Mouse (Mus musculus) kidney, postnatal 4 days (tissue): Measurements from ENCODE around the gene Ttc24.
A peak's percentile ranks its signal among the peaks of the same experiment; 100 is the strongest.

Source experiments
- DNase-seq, 2 experiments: peaks; one replicate each; pipeline ENCODE4 v3.0.0; 2021; ENCODE audit warnings: mixed read lengths in 2 of 2

The Ttc24 gene

DNA sequence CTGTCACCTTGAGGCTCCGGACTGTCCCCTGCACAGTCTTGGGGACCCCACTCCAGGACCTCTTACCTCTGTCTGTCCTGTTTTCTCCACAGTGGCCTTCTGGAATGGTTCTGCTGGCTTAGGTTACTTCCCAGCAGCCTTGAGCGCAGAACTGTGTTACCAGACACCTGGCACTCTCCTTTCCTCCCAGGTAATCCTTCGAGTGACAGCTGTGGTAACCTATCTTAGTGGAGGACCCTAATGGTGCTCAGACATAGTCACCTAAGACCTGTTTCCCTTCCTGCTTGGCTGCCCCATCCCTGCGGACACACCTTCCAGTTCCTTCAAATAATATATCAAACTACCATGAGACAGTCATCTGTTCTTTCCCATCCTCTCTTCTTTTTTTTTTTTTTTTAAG lies at the start of gene Ttc24:
Ttc24 (minus strand) TSS at position 101 of the 400 bp plus-strand sequence.
- DNase-seq = no peak

DNA sequence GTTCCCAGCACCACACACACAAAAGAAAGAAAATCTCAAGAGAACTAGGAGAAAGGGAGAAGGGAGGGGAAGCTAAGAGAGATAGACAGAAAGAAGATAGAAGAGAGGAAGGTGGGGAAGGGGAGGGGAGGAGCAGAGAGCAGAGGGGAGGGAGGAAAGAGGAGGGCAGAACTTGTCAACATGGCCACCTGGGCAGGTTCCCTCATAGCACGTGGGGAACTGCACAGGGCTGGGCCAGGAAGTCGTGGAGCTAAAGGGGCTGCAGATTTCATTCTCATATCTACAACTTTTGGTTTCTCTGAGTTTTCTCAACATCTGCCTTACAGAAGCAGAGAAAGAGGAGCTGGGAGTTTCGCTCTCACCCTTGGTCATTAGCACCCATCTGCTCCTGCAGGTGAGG lies 49.5 kb upstream of the Ttc24 start:
- no peak for DNase-seq

DNA sequence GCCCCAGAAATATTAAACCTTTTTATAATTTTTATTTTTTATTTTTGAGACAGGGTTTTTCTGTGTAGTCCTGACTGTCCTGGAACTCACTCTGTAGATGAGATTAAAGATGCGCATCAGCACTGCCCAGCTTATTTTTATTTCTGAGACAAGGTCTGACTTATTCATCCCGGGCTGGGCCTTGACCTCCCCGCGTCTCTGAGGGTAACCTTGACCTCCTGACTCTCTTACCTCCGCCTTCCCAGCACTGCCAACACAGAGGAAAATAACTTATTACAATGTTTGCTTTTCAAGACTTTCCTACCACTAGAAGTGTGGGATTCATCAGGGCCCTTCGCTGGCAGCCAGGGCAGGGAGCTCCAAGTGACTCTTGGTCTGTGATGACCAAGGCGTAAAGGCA lies 48.1 kb upstream of the Ttc24 start:
- DNase-seq = no peak

DNA sequence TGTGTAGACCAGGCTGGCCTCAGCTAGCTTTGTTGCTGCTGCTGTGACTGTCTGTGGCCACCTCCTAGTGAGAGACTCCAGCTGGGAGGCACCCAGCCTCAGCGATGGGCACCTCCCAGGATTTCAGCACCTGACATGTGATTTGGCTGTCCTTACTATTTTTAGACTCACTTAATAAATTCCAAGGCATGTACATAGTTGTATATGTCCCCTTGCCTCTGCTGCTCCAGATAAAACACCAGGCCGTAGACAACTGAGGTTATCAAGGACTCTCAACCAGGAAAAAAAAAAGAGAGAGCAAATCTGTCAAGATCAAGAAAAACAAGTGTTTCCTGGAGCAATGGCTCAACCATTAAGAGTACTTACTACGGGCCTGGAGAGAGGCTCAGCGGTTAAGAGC lies 47.1 kb upstream of the Ttc24 start:
- DNase-seq = no peak

DNA sequence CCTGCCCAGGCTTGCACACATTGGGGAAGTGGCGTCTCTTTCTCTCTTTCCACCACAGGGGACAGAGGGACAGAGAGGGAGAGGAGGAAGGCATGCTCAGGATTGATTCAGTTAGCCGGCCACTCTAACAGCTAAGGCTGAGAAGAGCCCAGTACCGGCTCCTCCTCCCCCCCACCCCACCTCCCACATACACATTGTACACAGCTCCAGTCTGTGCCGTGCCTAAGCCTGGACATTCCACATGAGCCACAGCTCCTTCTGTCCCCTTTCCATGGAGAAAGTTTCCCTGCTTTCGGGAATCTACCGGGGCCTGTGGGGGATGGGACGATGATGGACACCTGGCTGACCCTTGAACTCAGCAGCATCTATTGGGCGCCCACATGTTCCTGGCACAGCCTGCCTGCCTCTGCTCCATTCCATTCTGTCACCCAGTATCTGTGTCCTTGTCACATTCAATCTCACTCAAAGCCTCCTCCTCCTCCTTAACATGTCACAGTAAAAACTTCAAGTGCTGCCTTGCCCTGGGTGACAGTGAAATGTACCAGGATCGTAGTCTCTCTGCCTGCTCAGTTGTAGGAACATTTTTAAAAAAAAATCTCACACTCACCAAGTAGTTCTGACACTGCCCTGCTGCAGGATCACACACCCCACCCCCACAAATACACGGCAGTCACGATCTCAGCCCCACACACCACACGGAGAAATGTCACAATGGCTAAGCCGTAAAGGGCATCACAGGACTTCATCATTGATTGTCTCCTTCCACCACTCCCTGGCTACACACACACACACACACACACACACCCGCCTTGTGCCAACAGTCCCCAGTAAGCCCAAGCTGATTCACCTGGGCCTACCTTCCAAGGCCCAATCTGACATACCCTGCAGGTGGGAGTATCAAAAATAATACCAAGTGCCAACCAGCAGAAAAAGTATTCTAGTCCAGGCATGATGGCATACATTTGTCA lies 43.3 kb upstream of the Ttc24 start:
- DNase-seq = no peak

DNA sequence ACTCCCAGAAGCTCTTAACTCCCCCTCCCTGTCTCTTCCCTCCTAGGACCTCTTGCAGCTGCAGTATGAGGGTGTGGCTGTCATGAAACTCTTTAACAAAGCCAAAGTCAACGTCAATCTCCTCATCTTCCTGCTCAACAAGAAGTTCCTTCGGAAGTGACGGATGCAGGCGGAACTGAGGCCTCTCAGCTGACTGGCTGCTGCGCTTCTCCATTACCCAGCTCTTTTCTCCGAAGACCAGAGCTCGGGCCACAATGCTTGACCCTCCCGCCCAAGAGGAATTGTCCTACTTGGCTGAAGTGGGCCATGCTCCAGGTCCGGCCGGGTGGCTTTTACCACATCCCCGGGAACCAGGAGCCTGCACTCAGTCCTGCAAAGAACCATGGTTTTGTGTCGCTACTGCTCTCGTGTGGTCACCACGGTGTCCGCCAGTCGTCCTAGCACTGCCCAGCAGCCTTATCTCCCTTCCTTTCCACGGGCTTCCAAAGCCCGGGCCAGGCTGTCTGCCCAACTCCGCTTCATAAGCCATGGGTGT lies 42.1 kb upstream of the Ttc24 start:
- DNase-seq = no peak

DNA sequence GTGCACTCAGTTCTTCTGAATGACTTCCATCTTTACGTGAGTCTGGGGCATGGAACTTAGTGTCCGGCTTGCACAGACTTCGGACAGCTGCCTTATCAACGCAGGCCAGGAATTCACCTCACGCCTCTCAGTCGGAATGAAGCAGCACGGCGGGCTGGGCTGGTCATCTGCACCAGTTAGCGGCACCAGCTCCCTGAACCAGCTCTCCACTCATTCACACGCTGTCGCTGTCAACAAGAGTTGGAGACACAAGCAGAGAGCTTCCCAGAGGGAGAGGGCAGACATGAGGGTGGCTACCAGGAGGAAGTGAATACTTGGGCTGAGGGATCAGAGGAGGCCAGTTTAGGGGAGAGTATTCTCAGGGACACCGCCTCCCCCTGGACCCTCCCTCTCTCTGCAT lies 36.3 kb upstream of the Ttc24 start:
- no peak for DNase-seq

DNA sequence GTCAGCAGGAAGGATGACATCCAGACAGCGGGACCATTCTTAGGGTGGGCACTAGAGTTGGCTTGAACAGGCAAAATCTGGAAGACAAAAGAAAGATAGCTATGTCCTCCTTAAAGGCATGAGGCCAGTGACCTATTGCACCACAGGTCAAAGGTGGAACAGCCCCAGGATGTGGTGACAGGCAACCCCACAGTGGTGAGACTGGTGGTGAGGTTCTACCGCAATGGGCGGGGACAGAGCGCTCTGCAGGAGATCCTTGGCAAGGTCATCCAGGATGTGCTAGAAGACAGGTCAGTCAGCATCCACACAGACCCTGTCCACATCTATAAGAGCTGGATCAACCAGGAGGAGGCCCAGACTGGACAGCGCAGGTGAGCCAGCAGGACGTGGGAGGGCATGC lies 31.0 kb upstream of the Ttc24 start:
- DNase-seq = no peak

DNA sequence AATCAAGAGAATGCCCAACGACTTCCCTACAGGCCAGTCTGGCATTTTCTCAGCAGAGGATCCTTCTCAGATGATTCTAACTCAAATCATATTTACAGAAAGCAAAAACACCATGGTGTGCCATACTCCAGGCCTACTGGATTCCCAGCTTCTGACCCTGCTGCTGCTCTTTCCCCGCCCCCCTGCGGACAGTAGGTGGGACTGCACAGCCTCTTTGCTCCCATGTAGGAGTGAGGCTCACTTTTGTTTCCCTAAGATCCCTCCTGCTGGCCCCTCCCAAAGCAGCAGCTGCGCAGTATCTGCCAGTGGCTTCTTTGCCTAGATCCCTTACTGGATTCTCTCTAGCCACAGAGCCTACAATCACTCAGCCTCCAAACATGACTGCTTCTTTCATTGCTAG lies 28.0 kb upstream of the Ttc24 start:
- DNase-seq = peak in 1 of 2 experiments; percentile 22

DNA sequence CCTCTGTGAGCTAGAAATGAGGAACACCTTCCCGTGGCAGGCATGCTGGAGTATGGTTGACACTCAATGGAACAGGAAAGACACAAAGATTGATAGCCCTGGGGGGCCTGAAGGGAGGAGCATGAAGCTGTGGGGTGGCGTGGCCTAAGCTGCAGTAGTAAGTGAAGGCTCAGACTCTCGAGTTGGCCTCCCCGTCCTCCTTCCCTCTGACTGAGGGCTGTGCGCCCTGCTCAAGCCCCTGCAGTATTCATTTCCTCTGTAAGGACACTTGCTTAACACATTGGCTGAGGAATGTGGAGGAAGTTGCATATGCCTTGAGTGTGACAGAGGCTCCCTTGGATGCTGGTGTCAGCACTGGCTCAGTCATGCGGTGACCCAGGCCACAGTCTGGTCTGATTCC lies 24.5 kb upstream of the Ttc24 start:
- DNase-seq = peak; percentile 18 to 41

DNA sequence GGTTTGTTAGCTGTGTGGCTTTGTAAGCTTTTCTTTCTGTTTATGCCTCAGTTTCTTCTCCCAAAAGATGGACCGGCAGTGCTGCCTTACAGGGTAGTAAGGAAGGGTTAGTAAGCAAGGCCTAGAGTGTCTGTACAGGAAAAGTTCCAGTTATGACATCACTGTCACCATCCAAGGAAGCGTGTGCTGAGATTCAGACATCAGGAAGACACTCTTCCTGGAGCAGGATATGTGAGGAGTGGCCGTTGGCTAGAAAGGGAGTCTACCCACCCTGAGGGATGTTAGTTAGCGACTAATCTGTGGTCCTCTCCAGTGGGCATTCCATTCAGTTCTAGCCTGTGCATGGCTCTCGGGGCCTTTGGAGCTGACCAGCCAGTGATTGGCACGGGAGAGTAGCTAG lies 24.1 kb upstream of the Ttc24 start:
- no peak for DNase-seq

DNA sequence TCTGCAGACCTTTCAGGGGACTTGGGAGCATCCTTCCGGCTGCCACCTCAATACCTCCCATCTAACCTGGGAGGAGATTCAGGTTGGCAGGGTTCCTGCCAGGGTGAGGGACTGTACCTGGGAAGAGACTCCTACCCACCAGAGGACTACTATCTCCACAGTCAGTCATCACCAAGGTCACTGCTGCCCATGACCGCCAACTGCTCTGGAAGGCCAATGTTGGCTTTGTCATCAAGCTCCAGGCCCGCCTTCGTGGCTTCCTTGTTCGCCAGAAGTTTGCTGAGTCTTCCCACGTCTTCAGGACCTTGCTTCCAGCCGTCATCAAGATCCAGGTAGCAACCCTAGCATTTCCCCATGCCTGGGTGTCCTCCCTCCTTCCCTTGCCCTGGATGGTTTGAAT lies 23.6 kb upstream of the Ttc24 start:
- no peak for DNase-seq

DNA sequence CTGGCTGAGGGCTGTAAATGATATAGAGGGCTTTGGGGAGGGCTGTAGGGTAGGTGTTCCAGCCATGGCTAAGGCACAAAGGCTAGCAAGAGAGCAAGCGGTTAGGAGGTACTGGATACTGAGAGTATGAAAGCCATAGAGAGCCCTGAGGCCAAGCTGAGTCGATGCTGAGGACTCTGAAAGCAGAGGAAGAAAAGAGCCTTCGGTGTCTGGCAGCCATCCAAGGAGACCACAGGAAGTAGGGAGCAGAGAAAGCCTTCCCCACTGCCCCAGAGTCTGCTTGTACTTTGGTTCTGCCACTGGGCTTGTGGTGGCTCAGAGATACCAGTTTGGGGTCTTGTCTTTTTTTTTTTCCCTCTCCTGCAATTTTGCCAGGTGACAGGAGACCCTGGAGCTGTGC lies 22.1 kb upstream of the Ttc24 start:
- peak; percentile 38 to 46 for DNase-seq

DNA sequence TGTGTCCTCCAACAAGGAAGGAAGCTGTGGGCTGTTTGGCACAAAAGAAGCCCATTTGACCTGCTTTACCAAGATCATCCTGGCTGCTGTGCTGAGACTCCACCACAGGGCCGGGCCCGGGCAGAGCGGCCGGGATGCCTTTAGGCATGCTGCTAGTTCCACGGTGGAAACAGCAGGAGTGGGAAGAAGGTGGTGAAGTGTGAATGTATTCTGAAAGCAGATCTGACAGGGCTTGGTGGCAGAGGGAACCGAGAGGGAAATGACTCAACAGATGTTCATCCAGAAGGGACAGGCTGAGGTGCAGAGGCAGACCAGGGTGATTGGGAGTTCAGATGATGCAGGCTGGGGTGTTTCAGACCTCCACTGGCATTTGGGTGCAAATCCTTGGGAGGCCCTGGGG lies 19.6 kb upstream of the Ttc24 start:
- no peak for DNase-seq

DNA sequence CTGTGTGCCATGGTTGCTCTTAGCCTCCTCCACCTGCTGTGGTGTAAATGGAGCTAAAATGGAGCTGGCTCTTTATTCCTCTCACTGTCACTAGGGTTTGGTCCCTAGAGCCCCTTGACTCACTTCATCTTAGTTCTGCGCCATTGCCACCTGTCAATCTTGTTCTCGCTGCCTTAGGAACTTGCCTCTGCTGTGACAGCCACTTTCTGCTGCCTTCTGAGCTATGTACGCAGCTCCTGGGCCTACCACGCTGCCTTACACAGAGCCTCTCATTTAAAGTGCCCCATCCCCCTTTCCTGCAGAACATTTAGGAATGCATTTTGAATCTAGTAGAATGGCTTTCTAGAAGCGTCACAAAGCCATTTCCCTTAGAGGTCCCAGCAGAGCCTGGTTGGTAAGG lies 16.0 kb upstream of the Ttc24 start:
- no peak for DNase-seq

DNA sequence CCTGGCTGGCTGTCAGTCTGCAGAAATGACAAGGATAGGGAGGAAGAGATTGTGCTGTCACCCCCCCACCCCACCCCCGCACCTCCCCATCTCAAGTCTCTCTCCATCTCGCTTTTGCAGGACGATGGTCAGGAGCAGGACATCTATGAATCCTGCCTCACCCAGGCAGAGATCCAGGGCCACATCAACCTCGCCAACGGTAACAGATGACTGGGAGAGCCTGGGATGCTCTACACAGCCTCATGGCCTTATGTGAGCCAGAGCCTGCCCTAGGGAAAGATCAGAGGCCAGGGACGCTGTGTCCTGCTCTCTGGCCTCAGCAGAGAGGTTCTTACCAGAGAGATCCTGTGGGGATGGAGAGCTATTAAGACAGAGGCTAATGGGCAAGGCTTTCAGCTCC lies 12.5 kb upstream of the Ttc24 start:
- DNase-seq = no peak

DNA sequence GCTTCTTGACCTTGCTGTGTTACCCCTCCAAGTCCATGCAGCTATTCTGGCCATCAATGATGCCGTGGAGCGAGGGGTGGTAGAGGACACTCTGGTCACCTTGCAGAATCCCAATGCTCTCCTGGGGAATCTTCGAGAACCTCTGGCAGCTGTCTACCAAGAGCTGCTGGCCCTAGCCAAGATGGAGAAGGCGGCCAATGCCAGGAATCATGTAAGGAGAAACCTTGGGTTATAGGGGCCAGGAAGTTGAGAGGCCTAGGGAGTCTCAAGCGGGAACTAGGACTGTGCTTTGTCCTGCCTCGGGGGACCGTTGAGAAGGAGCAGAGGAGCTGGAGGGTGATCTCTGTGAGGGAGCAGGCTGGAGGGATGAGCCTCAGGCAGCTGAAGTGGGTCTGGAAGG lies 12.0 kb upstream of the Ttc24 start:
- no peak for DNase-seq

DNA sequence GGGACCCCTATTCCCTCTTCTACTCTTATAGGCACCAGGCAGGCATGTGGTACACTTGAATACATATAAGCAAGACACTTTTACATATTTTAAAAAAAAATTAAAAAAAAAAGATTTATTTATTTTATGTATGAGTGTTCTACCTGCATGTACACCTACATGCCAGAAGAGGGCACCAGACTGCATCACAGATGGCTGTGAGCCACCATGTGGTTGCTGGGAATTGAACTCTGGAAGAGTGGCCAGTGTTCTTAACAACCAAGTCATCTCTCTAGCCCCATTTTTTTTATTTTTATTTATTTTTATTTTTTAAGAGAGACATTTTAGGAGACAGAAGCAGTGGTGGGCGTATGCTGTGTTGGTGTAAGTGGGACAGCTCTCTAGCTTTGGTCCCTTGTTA lies 9.6 kb upstream of the Ttc24 start:
- DNase-seq = peak; percentile 26 to 35

DNA sequence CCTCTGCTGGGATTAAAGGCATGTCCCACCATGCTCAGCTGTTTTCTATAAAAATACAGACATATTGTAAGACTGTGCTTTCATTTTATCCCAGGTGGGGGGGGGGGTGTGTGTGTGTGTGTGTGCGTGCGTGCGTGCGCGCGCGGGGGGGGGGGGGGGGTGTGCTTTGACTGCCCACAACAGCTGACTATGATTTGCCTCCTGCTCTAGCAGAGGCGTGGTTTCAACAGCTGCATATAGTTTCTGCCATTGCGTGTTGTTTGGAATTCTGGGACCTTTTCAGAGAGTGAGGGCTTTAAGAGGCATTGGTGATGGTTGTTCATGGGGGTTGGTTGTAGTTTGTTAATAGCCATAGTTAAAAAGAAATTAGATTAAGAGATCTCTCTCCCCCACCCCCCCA lies 7.4 kb upstream of the Ttc24 start:
- DNase-seq = no peak

DNA sequence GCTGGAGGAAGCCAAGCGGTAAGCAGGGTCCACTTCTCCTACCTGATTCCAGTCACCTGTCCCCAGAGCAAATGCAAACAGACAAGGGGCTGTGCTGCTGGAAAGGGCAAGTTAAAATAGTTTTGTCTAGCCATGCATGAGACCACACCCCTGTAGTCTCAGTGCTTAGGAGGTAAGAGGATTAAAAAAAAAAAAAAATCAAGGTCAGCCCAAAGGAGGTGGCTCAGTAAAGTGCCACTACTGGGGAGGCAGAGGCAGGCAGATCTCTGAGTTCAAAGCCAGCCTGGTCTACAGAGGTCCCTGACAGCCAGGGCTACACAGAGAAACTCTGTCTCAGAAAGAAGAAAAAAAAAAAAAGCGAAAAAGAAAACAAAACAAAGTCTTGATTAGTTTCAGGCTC lies 5.9 kb upstream of the Ttc24 start:
- no peak for DNase-seq

DNA sequence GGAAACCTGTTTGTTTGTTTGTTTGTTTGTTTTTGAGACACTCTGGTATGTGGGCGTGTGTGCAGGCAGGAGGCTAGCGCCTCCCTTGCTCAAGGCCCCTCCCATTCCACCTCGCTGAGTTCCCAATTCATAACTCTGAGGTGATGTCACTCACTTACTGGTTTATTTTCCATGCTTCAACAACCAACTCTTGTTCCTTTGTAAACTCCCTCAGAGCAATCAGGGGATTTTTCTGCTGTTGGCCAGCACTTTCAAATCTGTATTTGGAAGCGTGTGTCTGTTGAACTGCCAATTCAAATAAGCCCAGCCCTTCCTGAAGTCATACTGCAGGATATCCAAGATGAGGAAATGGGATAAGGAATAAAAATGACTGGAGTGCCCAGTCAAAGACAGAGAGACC lies 4.6 kb upstream of the Ttc24 start:
- no peak for DNase-seq

DNA sequence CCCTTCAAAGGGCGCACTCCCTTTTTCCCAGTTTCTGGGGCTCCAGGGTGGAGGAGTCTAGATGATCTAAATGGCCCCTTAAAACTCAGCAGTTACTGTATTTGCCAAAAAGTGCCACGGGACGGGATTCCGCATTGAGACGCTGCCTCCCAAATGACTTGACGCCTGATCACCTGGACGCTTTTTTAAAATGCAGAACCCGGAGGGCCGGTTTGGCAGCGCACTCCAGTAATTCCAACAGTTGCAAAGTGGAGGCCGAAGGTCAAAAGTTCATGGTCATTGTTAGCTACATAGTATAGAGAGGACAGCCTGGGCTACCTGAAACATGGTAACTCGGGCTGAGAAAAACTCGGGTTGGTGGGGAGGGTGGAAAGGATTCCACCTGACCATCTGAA lies 4.1 kb upstream of the Ttc24 start:
- no peak for DNase-seq

DNA sequence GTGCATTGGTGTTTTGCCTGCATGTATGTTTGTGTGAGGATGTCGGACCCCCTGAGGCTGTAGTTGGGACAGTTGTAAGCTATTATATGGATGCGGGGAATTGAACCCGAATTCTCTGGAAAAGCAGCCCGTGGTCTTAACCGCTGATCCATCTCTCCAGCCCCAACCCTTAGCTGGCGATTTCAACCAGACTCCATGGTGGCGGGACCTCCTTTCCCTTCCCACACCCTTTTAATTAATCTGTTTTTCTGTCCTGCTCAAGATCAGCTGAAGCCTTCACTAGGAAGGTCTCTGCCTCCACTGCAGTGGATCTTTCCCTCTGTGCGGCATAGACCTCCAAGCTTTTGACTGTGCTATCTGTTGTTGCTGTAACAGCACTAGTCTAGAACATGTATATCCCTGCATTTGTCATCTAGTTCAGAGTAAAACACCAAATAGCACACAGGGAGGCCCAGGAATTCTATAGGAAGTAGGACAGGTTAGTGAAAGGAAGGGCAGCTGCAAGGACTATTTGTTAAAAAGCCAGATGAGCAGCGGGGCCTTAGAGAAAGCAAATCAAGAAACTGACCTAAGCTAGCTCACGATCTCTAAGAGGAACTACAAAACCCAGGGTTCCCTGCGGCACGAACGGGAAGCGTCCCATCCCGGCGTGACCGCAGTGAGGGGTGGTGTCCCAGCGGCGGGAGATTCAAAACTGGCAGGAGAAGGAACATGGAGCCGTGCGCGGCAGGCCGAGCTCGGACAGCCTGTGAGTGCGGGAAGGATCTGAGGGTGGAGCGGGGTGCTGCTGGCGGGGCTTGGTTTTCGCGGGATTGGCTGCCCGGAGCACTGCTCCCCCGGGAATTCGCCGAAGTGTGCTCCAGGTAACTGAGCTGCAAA lies 3.5 kb upstream of the Ttc24 start, which contains the start of gene Iqgap3:
Iqgap3 (plus strand) TSS at position 627 of the 879 bp plus-strand sequence.
- DNase-seq = peak; percentile 92 to 94

DNA sequence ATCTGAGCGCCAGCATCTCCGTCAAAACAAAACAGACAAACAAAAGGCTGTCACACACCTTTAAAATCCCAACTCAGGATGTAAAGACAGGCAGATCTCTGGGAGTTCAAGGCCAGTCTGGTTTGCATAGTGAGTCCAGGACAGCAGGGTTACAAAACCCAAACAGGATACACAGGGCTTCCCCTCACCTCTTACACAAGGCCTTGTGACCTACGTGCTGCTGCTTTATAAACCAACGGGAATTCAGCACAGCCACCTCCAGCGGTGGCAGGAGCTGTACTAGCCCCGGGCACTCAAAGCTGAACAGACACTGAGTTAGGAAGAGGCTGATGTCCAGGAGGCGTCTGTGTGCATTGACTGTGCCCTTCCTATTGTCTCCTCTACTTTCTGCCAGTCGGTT lies 663 bp downstream of the Ttc24 start:
- no peak for DNase-seq
